Mouse (Mus musculus) frontal cortex, postnatal 25 days (tissue): ENCODE data around the gene Adk.

ENCODE experiments used
- DNase-seq, 2 experiments: peaks; one replicate each; pipeline ENCODE4 v3.0.0; 2022; ENCODE audit warnings: low spot score in 2 of 2

The Adk gene

DNA sequence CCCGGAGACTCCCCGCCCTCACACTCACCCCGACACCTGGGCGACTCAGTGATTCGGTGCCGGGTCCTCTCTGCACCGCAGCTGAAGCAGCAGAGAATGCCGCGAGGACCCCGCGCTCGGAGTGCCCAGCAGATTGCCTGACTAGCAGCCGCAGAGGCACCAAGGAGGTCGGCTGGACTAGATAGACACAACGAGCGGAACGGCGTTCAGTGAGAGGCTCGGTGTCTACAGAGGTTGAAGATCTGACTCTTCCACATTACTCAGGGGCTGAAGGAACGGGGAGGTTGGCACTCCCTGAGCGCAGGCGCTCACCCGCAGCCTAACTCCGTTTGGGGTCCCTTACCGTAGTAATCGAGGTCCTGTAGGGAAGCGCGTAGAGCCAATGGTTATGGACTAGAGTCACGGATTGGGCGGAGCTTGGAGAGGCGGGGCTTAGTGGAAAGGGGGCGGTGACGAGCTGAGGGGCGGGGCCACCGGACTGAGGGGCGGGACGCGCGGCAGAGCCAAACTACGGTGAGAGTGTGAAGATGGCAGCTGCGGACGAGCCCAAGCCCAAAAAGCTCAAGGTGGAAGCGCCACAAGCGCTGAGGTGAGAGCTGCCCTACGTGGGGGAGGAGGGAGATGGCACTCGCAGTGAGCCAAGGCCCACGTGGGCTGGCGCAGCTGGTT is at the start of gene Adk, which contains the start of gene Ap3m1:
Gene Adk, plus strand, starts transcription at position 463 of the 669 bp plus-strand sequence.
Gene Ap3m1, minus strand, starts transcription at position 397 of the 669 bp plus-strand sequence.
- peak; percentile 89 to 90 for DNase-seq

- no peak for DNase-seq
Measured at GRCm38 (mm10) chr14:21013800-21014334, 38.5 kb upstream of the Adk start.

DNA sequence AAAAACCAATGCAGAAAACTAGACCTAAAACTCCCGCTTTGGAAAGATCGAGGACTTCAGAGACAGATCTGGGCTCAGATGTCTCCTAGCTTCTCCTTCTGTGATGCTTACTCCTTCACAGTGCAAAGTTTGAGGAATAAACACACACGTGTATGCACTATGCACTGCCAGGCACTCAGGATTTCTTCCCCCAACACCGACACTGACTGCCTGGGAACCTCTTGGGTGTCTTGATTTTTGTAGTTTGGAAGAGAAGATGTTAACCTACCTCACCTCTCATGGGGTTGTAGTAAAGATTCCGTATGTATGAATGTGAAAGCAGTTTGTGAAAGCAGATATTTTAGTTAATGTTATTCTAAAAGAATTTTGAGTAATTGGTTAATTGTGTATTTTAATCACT is 34.5 kb upstream of the Adk start:
- DNase-seq = no peak

DNA sequence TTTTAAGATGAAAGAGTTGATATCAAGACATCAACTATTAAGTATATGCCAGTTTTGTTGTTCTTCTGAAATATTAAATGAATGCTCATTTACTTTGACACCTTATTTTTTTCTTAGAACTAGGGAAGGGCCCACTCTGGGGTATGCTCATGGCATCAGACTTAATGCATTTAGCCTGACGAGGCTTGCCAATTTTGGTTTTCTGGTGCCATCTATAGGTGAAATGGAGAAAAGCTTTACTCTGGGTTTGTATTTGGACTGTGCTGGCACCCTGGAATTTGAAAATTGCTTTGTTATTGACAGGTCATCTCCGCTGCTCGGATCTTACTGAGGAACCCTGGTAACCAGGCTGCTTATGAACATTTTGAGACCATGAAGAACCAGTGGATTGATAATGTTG is 33.4 kb upstream of the Adk start:
- no peak for DNase-seq

DNA sequence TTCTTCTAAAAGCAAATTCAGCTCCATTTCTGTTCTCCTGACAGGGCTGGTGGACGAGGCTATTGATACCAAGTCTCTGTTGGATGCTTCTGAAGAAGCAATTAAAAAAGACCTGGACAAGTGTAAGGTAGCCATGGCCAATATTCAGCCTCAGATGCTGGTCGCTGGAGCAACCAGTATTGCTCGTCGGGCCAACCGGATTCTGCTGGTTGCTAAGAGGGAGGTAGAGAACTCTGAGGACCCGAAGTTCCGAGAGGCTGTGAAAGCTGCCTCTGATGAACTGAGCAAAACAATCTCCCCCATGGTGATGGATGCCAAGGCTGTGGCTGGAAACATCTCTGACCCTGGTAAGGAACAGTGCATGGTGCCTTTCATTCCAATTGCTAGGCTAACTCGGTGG is 31.9 kb upstream of the Adk start:
- DNase-seq = no peak

GRCm38 (mm10) chr14:21027542-21027941 is 24.8 kb upstream of the Adk start:
- DNase-seq = no peak

GRCm38 (mm10) chr14:21029025-21029659 is 23.2 kb upstream of the Adk start:
- DNase-seq = peak in 1 of 2 experiments; percentile 29

GRCm38 (mm10) chr14:21031783-21032511 is 20.4 kb upstream of the Adk start:
- DNase-seq = no peak

DNA sequence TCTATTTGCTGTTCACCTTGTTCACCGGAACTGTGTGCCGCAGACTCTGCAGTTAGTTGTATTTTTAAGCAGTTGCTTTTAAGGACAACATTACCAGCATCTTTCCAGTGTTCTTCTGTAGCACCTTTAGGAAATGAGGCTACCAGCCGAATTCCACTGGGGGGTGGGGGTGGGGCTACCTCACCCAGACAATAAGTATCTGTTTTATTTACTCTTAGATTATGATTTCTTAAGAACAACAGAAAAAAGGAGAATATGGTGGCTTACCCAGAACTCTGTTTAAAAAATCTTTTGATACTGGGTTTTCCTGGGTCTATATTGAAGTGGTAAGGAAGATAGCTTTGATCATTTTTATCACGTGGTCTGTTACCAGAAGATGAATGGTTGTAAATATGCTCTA is 18.1 kb upstream of the Adk start:
- DNase-seq = no peak

DNA sequence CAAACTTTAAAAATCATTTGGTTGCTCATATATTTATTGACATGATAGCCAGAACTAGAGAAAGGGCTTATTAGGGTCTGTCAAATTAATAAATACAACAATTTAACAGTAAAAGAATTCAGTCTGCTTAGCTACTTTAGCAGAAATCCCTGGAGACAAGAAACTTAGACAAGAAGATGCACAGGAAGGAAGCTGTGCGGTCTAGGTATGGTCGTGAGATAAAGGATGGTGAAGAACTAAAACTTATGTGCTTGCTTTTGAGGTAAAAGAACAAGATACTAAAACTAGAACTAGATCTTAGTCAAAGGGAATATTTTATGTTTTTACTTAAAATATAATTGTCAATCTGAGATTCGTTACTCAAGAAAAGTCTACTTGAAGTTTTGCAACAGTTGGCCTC is 17.6 kb upstream of the Adk start:
- no peak for DNase-seq

GRCm38 (mm10) chr14:21039077-21039476 is 13.3 kb upstream of the Adk start:
- DNase-seq = no peak

- DNase-seq = no peak
Measured at GRCm38 (mm10) chr14:21039623-21040022, 12.8 kb upstream of the Adk start.

DNA sequence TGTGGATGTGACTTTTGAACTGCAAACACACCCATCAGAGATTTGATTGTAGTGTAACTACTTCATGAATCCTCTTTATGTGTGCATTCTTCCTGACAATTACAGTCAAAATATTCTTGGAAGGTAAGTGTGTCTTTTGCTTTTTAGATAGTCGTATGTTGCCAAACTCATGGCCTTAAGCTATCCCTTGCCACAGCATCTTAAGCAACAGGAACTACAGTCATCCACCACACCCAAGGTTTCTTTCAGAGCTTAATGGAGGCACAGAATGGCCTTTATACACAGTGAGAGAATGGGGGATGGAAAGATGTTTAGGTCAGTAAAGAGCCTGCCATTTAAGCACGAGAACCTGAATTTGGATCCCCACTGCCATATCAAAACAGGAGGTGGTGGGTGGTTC is 4.5 kb upstream of the Adk start:
- no peak for DNase-seq

- no peak for DNase-seq
Measured at GRCm38 (mm10) chr14:21048879-21049278, 3.5 kb upstream of the Adk start.

GRCm38 (mm10) chr14:21050734-21051133 is 1.6 kb upstream of the Adk start:
- no peak for DNase-seq

- DNase-seq = peak in 1 of 2 experiments; percentile 19
Measured at GRCm38 (mm10) chr14:21051380-21052111, 828 bp upstream of the Adk start.

GRCm38 (mm10) chr14:21052781-21053130 is 382 bp downstream of the Adk start:
- DNase-seq = peak in 1 of 2 experiments; percentile 49

- DNase-seq = no peak
Measured at GRCm38 (mm10) chr14:21053151-21053550, 777 bp downstream of the Adk start.

DNA sequence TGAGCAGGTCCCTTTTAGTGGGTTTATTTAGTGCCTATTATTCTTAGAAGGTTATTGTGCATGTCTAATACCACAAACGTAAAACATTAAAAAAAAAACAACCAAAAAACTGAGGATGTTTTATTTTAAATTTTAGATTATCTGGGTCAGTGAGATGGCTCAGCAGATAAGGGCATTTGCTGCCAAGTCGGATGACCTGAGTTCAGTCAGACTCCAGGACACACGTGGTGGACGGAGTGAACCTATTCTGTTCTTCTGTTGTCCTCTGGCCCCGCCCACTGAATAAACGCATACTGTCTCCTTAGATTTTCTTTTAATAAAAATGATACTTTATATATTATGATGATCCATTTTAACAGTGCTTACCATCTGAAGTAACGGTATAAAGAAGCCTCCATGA is 1.2 kb downstream of the Adk start:
- DNase-seq = no peak

DNA sequence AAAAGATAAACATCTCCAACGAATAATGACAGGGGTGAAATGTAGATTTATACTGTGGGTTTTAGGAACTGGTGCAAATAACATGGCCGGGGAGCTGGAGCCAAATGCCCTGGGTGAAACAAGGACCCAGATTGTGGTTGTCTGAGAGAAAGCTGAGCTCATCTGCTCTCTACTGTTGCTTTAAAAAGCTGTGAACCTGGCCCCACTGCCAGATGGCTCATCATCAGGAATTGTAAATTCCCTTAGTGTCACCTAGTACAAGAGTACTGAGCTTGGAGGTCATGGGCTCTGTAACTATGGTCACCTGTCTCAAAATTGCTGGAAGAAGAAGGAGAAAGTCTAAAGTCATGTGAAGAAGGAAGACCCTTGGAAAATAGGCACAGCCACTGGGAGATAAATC is 6.6 kb downstream of the Adk start:
- DNase-seq = no peak

DNA sequence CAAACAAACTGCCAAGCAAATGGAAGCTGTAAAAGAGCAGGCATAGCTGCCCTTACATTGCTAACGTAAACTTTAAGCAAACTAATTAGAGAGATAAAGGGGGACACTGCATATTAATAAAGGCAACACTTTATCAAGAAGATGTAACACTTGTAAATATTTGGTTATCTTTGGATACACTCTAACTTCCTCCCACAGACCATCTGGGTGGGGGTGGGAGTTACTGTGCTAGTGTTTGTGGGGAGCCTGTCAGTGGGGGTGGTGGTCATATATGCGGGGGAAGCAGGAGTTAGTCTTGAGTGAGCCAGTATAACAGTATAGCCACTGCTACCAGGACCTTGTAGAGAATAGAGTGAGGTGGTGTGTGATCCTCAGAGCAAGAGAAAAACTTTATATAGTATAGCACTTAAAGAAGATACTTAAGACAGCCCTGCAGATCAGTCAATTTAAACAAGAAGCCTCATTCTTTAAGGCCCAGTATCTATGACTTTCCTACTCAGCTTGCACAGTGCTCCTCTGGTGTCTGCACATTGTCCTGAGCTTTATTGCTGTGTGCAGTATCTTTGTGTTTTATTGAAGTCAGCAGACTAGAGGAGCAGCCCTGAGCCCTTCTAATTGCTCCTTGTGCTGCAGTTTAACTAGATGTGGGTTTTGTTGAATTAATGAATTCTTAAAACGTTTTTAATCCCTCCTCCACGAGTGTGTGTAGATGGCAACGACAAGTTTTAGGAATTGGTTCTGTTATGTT is 10.6 kb downstream of the Adk start:
- no peak for DNase-seq
